Mouse (Mus musculus) cerebellum, adult 9-10 months (tissue): ENCODE measurements around the gene Gm49337.

Source experiments
- DNase-seq: peaks from one replicate; pipeline ENCODE4 v3.0.0; 2022

Gene Gm49337

DNA sequence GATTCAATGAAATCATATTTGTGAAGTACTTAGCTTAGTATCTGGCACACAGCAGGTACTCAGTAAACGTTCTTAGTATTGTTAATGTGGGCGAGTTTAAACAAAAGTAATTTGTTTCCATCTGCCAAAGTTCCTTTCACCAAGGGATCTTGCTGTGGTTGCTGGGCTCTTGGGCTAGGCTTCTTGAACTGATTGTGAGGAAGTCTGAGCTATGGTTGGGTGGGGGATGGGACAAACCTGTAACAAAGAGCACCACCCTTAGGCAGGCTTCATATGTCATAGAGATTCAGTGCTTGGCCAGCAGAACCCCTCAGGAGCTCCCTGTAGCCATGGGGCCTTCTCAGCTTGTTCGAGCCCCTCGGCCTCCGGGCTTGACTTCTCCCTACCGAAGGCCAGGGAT, at the start of gene Gm49337, which contains the start of gene 1700042G07Rik:
Gm49337 (plus strand) TSS at position 313 of the 400 bp plus-strand sequence.
1700042G07Rik (plus strand) TSS at position 301 of the 400 bp plus-strand sequence.
- DNase-seq, result no peak

- peak; percentile 77 for DNase-seq
Observed at GRCm38 (mm10) chr4:116123602-116124519, 49.3 kb upstream of the Gm49337 start, which contains the start of the genes Rad54l and Pomgnt1. Rad54l (minus strand) TSS chr4:116123690. Pomgnt1 (plus strand) TSS chr4:116123840.

- DNase-seq, result no peak
Observed at GRCm38 (mm10) chr4:116125803-116126386, 47.3 kb upstream of the Gm49337 start.

GRCm38 (mm10) chr4:116127956-116128355, 45.2 kb upstream of the Gm49337 start:
- DNase-seq, result peak; percentile 10

DNA sequence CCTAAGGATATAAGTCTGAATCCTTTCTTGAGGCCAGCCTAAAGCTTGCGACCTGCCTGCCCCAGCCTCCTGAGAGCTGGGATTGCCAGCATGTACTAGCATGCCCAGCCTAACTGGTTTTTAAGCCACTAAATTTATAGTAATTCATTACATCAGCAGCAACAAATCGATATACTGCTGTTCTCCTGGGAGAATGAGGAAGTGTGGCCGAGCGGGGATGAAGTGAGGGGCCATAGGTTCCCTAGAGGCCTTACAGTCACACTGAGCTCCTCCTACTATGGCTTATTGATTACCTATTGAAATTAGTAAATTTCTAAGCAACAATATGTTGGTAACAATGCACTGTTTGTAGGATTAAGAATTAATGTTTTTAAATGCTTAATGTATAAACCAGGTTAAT, 40.1 kb upstream of the Gm49337 start:
- peak; percentile 14 for DNase-seq

DNA sequence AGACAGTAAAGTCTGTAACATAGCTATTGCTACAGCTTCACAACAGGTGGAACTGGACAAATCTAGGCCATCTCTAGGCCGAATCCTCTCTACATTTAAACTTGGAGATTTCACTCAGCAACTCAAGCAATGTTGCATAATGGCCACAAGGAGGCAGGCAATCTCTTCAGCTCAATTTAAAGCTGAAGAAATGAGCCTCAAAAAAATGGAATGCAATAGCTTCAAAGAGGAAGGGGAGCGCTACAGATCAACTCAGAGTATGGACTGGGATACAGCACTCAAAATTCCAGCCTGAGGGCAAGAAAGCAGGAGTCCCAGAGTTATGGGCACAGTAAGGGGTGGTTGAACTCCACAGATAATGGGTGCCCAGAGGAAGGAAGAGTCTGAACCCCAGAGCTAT, 38.2 kb upstream of the Gm49337 start:
- DNase-seq, result peak; percentile 60

- DNase-seq, result no peak
Observed at GRCm38 (mm10) chr4:116137421-116137996, 35.7 kb upstream of the Gm49337 start.

GRCm38 (mm10) chr4:116140801-116141574, 32.2 kb upstream of the Gm49337 start:
- DNase-seq, result no peak

DNA sequence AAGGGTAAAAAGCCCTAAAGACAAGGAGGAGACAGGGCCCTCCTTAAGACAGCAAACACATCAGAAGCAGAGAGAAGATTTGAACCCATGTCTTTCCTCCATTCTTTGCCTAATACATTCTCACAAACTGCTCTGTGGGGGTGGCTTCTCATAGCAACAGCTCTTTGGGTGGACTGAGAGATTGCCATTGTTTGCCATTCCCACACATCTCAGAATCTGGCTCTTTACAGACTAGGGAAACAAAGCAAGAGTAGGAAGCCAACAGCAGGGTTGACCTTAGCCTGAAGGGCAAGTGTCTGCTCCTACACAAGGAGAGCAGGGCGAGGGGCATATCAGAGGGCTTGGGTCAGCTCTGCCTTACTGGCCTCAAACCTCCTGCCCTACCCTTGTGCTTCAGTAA, 31.4 kb upstream of the Gm49337 start:
- no peak for DNase-seq

DNA sequence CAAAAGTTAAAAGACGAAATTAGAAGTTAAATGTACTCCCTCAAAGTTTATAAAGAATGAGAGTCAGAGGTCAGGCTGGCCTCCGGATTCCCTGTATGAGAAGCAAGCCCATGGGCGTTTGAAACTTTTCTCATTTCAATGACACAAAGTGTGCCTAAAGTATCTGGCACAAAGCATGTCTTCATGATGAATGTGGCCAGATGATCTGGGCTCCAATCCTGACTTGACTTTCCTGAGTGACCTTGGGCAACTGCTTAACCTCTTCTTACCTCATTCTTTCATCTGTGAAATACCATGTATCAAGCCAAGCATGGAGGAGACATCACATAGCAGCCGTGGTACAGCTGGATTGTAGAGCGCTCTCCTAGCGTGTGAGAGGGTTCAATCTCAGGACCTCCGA, 30.9 kb upstream of the Gm49337 start:
- no peak for DNase-seq

- peak; percentile 99 for DNase-seq
Observed at GRCm38 (mm10) chr4:116143317-116143811, 29.8 kb upstream of the Gm49337 start.

DNA sequence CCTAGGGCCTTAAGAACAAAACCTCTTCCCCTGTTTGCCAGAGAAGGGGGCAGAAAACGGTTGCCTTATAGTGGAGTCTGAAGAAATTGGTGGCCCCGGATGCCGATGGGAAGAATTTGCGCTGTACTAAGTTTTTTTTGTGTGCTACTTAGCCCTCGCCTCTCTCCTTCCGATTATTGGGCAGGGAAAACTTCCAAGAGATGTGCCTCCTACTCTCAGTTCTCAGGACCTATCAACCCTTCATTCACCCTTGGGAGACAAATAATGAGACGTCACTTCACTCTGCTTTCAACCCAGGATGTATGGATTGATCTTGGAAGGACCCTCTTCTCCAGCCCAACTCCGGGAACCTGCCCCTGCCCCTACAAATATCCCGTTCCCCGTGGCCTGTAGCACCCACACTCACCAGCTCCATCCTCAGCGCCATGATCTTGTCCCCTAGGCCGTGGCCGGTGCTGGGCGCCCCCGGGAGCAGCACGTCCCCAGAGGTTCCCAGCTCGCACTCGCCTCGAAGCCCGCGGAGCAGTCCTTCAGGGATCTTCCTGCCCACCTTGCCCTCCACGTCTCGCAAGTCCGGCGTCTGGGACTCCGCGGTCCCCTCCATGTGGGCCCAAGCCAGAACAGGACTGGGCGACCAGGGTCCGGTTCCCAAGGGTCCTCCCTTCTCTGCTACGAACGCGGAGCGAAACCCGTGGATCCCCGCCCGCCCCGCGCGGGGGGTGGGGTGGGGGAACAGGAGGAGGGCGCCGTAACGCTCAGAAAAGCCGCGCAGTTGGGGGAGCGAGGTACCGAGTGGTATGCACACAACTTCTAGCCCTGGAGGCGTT, 29.1 kb upstream of the Gm49337 start:
- peak; percentile 87 for DNase-seq

- no peak for DNase-seq
Observed at GRCm38 (mm10) chr4:116149812-116150155, 23.4 kb upstream of the Gm49337 start.

- DNase-seq, result peak; percentile 57
Observed at GRCm38 (mm10) chr4:116150156-116150861, 22.9 kb upstream of the Gm49337 start.

DNA sequence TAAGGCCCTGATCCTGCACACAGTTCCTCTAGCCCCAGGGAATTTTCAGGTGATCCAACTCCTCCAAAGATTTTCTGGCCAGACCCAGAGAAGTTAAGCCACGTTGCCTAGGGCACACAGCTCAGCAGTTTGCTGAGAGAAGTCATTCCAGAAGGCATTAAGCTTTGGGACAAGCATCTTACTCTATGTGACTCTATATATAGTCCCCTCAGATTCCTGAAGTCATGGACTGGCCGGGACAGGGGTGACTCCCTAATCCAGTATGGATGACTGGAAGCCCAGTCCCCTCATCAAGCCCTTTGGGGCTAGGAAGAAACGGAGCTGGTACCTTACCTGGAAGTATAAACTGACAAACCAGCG, 22.3 kb upstream of the Gm49337 start:
- no peak for DNase-seq

DNA sequence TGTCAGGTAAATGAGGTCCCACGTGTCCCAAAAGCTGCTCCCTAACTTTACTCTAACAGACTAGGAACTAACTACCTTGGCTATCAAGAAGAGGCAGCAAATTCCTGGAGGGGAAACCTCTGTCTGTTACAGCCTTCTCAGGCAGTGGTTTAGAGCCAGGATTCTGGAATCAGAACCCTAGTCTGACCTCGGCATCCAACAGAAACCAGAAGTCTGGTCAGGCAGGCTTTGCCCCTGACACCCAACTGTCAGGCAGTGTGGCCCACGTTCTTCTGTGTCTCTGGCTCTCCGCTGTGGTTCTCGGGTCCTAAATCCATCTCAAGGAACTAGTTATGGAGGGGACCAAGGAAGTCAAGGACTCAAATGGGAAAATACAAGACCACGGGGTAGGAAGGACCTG, 21.9 kb upstream of the Gm49337 start, which contains the start of gene Lurap1:
Lurap1 (minus strand) TSS at position 101 of the 400 bp plus-strand sequence.
- no peak for DNase-seq

- no peak for DNase-seq
Observed at GRCm38 (mm10) chr4:116152702-116153101, 20.5 kb upstream of the Gm49337 start.

DNA sequence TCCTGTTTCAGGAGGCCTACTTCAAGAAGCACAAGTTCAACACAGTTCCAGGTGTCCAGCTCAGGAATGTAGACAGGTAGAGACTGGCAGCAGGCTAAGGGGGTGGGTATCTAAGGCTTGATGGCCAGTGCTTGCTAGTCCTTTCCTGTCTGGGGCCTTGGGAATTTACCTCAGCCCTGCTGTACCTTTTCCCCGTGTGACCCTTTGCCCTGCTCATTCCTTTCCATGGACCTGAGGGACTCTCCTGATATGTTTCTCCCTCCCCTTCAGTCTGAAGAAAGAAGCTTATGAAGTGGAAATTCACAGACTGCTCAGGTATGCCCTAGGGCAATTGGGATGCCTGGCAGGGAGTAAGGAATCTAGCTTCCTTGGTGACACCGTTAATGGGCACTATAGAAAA, 15.3 kb upstream of the Gm49337 start:
- no peak for DNase-seq

- no peak for DNase-seq
Observed at GRCm38 (mm10) chr4:116159912-116160311, 13.3 kb upstream of the Gm49337 start.

DNA sequence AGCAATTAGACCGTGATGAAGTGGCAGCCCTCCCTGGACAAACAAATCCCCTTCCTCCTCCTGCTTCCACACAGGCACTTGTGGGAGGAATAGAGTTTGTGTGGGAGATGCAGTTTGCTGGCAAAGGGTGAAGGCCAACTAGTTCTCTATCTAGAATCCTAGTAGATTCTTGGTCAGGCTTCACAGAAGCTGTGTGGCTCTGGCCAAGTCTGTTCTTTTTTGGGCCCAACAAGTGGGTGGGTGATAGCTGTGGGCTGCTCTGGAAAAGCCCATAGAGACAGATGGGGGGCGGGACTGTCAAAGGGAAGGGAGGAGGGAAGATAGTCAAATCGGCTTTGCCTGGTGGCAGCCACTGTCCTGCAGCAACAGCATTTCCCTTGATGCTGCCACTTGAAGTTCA, 12.4 kb upstream of the Gm49337 start:
- no peak for DNase-seq

DNA sequence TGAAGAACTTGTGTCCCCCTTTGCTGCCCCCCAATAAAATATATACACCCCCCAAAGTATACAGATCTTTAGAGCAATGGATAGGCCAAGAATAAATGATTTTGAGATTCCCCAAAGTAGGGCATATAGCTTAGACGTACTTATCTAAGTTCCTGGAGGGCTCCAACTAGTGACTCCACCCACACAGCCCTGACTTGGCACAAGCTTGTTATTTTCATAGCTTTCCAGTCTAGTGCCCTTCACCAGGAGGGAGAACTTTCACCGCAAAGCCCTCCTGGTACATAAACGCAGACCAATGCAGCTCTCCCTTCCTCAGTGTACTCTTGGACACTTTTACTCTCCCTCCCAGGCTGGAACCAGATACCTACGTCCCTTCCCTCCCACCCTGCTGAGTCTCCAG, 11.0 kb upstream of the Gm49337 start:
- no peak for DNase-seq
